Mouse (Mus musculus) Patski (cell line): ENCODE data around the gene Rnf2. TPM values are rescaled to one million over a fixed set of nuclear protein-coding genes. Genes with fewer than 3 reads are reported as not detected.

Source experiments
- ATAC-seq: fragments of 100-300 bp; one replicate; pipeline ENCODE4 v1.8.0; 2021
- CTCF ChIA-PET: fragments of 350-600 bp; sonication (Branson Sonifier 250); formaldehyde crosslinking; loops from one replicate; lab custom pipeline; 2022; ENCODE audit warnings: inconsistent platforms; lab: Charles Lee
- POLR2A ChIA-PET: fragments of 350-600 bp; sonication (Branson Sonifier 250); formaldehyde crosslinking; loops from one replicate; lab custom pipeline; 2022; ENCODE audit warnings: antibody characterized with exemption, inconsistent platforms; lab: Charles Lee
- DNase-seq: peaks from one replicate; pipeline ENCODE4 v3.0.0-alpha.2; 2011; ENCODE audit warnings: low read depth, low spot score
- H3K27me3 ChIP-seq: fragments of 371-371 bp; one replicate; pipeline ENCODE4 v1.5.1; 2021
- CTCF ChIP-seq: fragments of 100-300 bp; IDR thresholded peaks from one replicate; pipeline ENCODE4 v1.5.1; 2021
- in situ Hi-C: fragments of 300-500 bp; cut with MboI; formaldehyde crosslinking; loops from 3 replicates; pipeline ENCODE4 v1.11.1; 2018; ENCODE audit warnings: low pct_unique_long_range_greater_than_20kb, mixed read lengths
- polyA plus RNA-seq: library from polyadenylated mRNA; unstranded; gene quantifications from one replicate; pipeline ENCODE4 v1.2.3, GENCODE M21; 2021

Rnf2 gene
- polyA plus RNA-seq, 1 experiment from 2014 or later: 49.0 TPM

DNA sequence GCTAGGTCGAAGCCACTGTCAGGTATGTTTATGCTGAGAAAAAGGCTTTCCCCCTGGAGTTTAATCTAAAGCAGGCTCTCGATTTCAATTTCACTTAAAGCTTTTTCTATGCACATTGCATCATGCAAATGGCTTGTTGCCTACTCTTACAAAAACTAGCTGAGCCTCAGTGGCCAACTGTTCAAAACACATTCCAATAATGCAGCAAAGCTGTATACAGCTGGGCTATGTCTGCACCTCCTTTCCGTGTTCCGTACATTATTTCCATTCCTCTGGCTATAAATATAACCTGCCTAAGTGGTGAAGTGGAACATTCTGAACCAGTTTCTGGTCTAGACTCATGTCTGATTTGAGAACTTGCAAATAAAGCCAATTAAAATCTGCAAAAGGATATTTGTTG lies 13.4 kb upstream of the Rnf2 start:
- DNase-seq (no peak), ATAC-seq (no peak)
- in situ Hi-C loops: no loop called here
- no peaks in the 10 kb centered on the region for H3K27me3 ChIP-seq
- CTCF ChIA-PET: no interaction called here
- no peak for TF ChIP-seq CTCF
- POLR2A ChIA-PET: no interaction called here

DNA sequence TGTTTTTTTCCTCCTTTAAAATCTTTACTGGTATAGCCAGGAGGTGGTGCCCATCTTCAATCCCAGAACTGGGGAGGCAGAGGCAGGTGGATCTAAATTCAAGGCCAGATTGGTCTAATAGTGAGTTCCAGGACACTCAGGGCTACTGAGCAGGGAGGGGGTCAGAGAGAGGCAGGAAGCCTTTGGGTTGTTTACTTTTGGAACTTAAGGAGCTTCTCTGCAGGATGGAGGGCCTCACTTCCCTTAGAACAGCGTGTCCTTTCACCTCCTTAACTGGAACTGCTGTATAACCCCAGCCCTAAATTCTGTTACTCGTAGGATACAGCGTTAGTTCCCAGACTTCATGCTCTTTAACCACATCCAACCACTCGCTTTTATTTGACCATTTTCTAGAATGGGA lies 10.1 kb upstream of the Rnf2 start:
- ATAC-seq (no peak), DNase-seq (no peak)
- POLR2A ChIA-PET: interaction anchor here (0.6 kb wide), 1 partner anchor 43 kb away, joined by 3 read pairs; no protein-coding TSS in a partner anchor
- CTCF ChIA-PET: no interaction called here
- in situ Hi-C loops: no loop called here
- H3K27me3 ChIP-seq: no peaks in the 10 kb centered on the region
- TF ChIP-seq CTCF: no peak

DNA sequence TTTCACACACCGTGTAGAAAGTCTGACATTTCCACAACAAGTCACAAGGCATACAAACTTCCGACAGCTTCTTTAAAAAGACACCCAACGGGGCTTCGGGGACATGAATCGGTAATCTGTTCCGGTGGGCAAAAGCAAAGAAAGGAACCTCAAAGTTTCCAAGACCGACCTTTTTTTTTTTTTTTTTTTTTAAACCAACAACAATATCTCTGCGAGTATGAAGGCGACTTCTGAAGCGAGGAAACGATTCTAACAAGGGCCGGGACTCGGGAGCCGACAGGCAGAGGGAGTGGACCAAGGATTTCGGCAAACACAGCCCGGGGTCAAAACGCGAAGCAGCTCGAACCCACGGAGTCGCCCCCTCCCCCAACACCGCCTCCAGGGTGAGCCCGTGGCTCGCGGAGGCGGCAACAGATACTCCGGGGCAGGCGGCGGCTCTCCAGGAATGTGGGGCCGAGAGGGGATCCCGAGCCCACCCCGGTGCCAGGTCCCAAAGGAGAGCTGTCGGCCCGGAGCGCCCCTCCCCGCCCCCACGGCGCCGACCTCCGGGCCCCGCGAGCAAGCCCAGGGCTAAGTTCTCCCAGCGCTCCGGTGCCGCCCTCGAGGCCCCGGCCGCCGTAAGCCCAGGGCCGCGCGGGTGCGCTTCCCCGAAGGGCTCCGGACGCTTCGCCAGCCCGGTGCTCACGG lies 797 bp downstream of the Rnf2 start:
- no peak for DNase-seq
- ChIA-PET CTCF (interaction anchor here (0.7 to 1.8 kb wide), 4 partner anchors 8 to 206 kb away, joined by 3 to 4 read pairs (median 4); no protein-coding TSS in a partner anchor), POLR2A (interaction anchor here (0.7 kb wide), 4 partner anchors 33 to 246 kb away, joined by 3 to 5 read pairs (median 4); no protein-coding TSS in a partner anchor)
- H3K27me3 ChIP-seq: no peaks in the 10 kb centered on the region
- in situ Hi-C loops: no loop called here
- no peak for TF ChIP-seq CTCF
- peak; percentile 37 for ATAC-seq

DNA sequence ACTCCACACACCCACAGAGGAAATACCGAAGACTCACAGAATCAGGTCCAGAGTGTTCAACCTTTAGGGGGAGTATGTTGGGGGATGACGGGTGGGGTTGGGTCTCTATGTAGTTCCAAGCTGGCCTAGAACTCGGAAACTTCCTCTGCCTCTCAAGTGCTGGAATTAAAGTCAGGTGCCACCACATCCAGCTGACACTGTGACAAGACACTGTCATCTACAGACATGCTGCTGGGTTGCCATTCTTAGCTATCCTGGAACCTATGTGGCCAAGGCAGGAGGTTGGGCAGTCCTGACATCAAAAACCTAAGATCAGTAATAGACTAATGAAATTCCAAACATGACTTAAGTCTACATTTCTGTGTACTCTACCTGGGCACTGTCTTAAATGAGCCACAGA lies 2.4 kb downstream of the Rnf2 start:
- TF ChIP-seq CTCF: no peak
- ATAC-seq: no peak
- H3K27me3 ChIP-seq: no peaks in the 10 kb centered on the region
- in situ Hi-C loops: no loop called here
- no peak for DNase-seq
- ChIA-PET POLR2A (no interaction called here), CTCF (interaction anchor here (0.8 to 1.8 kb wide), 3 partner anchors 25 to 208 kb away, joined by 3 to 4 read pairs (median 3); no protein-coding TSS in a partner anchor)

DNA sequence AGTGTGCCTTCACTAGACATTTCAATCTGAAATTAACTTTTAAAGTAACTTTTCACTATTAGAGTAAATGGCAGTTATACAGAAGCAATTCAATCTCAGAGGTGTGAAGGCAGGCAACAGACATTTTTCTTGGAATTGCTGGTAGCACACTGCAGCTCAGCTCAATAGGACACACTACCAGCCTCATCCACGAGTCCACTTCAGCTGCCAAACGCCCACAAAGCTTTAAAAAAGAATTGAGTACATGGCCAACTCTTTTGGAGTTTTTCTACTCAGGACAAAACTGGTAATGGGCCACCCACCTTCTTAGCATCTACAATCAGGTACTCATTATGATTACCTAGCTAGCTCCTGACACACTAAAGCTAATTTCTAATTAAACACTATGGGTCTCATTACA lies 2.8 kb downstream of the Rnf2 start:
- TF ChIP-seq CTCF: no peak
- ChIA-PET CTCF (interaction anchor here (0.8 to 1.2 kb wide), 3 partner anchors 10 to 209 kb away, joined by 3 to 4 read pairs (median 3); no protein-coding TSS in a partner anchor), POLR2A (interaction anchor here (0.5 kb wide), 1 partner anchor 841 kb away, joined by 3 read pairs; no protein-coding TSS in a partner anchor)
- in situ Hi-C loops: no loop called here
- DNase-seq (no peak), ATAC-seq (no peak)
- no peaks in the 10 kb centered on the region for H3K27me3 ChIP-seq

DNA sequence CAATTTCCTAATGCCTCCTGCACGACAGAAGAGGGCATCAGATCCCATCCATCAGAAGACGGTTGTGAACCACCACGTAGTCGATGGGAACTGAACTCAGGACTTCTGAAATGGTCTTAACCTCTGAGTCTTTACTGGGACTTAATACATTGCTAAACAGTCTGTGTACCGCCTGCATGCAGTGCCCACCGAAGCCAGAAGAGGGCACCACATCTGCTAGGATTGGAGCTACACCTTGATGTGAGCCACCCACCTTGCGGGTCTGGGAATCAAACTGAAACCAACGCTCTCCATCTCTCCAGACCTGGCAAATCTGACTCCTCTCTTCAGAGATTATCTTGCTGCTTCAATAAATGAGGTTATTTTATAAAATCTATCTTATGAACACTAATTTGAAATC lies 3.7 kb downstream of the Rnf2 start:
- peak; percentile 66 for TF ChIP-seq CTCF
- in situ Hi-C loops: no loop called here
- CTCF ChIA-PET: interaction anchor here (1.2 kb wide), 1 partner anchor 9 kb away, joined by 4 read pairs; no protein-coding TSS in a partner anchor

DNA sequence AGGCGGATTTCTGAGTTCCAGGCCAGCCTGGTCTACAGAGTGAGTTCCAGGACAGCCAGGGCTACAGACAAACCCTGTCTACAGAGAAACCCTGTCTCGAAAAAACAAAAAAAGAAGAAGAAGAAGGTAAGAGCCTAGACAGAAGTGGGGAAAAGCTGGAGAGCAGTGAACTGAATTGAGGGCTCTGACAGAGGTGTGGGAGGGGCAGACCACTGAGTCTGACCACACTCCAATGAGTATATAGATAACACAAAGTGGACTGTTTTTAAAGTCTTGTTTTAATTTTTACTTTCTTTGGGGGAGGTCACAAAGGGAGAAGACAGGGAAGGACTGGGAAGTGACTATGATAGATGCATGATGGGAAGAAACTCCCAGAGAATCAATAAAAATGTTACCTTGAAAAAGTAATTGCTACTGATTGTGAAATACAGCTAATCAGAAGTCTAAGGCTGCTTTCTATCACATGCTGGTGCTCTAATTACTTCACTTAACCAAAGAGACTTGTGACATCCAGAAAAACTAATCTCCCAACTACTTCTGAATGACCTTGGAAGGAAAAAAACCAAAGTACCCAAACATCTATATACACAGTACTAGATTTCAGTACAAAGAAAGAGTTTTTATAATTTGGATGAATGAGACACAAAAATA lies 5.0 kb downstream of the Rnf2 start:
- CTCF ChIA-PET: no interaction called here
- POLR2A ChIA-PET: no interaction called here
- H3K27me3 ChIP-seq: no peaks in the 10 kb centered on the region
- no peak for TF ChIP-seq CTCF
- in situ Hi-C loops: no loop called here
- no peak for ATAC-seq
- DNase-seq: no peak

More for the DNA sequence above, 3.7 kb downstream of the Rnf2 start:
- no peak for DNase-seq
- POLR2A ChIA-PET: no interaction called here
- ATAC-seq: no peak
- no peaks in the 10 kb centered on the region for H3K27me3 ChIP-seq

DNA sequence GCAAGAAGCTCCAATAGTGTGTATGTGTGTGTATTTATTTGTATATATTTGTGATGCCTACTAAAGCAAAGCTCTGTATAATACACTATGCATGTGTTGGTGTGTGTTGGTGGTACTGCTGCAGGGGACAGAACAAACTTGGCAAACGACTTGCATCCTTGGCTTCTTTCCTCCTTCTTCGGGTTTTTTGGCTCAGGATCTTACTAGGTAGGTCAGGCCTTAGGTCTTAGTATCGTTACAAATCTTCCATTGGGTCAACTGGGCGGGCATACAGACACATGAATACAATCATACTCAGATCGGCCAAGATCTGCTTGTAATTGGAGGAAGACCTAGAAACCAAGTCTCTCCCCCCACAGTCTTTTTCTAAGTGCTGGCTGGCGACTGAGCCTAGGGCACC lies 6.0 kb downstream of the Rnf2 start:
- POLR2A ChIA-PET: no interaction called here
- no peaks in the 10 kb centered on the region for H3K27me3 ChIP-seq
- CTCF ChIA-PET: interaction anchor here (0.8 to 3.6 kb wide), 2 partner anchors 12 to 69 kb away, joined by 3 to 14 read pairs; no protein-coding TSS in a partner anchor
- in situ Hi-C loops: no loop called here
- DNase-seq: no peak
- no peak for TF ChIP-seq CTCF
- ATAC-seq: no peak

DNA sequence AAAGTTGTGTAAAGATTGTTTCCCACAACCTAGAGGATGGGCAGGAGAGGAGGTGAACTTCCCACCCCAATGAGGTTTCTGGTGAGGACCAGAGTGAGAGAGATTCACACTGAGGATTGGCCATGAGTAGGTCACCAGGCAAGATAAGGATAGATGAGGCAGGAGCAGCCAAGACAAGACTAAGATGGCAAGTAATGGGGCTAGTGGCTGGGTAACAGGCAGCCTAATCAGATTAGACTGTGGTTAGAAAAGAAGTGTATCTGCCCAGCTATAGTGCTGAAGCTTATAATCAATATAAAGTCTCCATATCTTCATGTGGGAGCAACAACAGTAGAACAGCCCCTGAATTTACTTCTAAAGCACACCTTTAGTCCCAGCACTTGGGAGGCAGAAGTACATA lies 6.9 kb downstream of the Rnf2 start:
- TF ChIP-seq CTCF: no peak
- no peaks in the 10 kb centered on the region for H3K27me3 ChIP-seq
- ChIA-PET POLR2A (no interaction called here), CTCF (interaction anchor here (1.0 to 3.6 kb wide), 3 partner anchors 11 to 14 kb away, joined by 3 to 14 read pairs (median 5); no protein-coding TSS in a partner anchor)
- in situ Hi-C loops: no loop called here
- DNase-seq (no peak), ATAC-seq (no peak)

DNA sequence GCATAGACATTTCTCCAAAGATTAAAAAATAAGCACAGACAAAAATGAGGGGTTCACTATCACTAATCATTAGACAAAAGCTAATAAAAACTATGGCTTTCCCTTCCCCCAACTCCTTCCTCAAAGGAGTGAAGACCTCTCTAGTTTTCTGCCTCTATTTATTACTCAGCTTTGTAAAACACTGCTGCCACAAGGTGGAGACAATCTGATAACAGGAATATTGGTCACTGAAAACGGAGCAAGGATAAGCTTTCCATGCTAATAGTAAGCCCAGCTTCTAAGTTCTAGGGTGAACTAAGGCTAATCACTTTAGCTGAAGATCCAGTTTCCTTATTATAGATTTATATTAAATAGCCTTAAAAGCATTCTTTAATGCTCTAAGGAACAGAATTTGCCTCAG lies 8.3 kb downstream of the Rnf2 start:
- ATAC-seq: no peak
- ChIA-PET POLR2A (interaction anchor here (0.5 kb wide), 1 partner anchor 149 kb away, joined by 5 read pairs; no protein-coding TSS in a partner anchor), CTCF (interaction anchor here (0.6 to 3.6 kb wide), 7 partner anchors 8 to 213 kb away, joined by 3 to 14 read pairs (median 3); partner anchors contain the start of gene Rnf2)
- H3K27me3 ChIP-seq: no peaks in the 10 kb centered on the region
- no peak for DNase-seq
- in situ Hi-C loops: no loop called here
- TF ChIP-seq CTCF: peak; percentile 24
